Mouse (Mus musculus): ENCODE data around the gene Msh6. TPM values are rescaled to one million over a fixed set of nuclear protein-coding genes. Genes with fewer than 3 reads are reported as not detected.
A peak's percentile ranks its signal among the peaks of the same experiment; 100 is the strongest.
"Not testable (repeated sequence)": the region's sequence is repeated elsewhere in the genome, so short reads cannot be mapped to it uniquely, and the experiment has no call there.

Msh6 gene
- total RNA-seq, 1 experiment: 247 TPM

DNA sequence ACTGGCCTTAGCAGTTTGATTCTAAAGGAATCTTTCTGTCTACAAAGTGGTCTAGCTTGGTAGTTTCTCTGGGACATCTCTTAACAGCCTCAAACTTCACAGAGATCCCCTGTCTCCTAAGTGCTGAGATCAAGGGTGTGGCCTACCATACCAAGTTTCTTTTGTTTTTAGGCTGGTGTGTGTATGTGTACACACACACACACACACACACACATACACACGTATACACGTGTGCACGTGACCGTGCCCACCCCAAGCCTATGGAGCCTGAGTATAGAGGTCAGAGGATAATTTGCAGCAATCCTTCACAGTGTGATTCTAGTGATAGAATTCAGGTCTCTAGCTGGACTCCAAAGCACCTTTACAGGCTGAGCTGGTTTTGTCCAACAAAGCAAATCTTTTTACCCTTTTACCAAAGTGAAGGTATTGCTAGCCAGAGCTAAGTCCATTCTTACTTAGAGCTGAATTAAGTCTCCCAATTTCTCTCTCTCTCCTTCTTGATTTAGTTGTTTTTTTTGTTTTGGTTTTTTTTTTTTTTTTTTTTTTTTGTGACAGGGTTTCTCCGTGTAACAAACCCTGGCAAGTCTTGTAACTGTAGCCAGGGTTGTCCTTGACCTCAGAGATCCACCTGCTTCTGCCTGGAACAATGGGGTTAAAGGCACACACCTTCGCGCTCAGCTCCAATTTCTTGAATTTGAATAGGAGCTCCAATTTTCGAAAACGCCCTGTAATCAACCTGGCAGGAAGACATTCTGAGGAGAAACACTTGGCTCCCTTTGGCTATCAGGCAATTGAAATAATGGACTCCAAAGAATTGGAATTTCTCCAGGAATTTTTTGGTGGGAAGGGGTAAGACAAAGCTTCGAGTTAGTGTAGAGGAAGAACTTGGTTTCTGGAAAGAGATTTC, 1.3 kb upstream of the Msh6 start:
- Histone ChIP-seq H3K9me3 (ENCODE audit: control insufficient read depth, insufficient read depth, low read depth, low read length) (no peaks in the 10 kb centered on the region), H3K9ac (ENCODE audit: insufficient read depth, low read depth, low read length, poor library complexity, severe bottlenecking) (peak overlapping the region; percentile 87; the same call in 1 of the 2 replicates), H3K4me1 (ENCODE audit: control insufficient read depth in 2 of 2, insufficient read depth in 2 of 2, low read length in 2 of 2, poor library complexity in 1 of 2) (peaks cover 7 to 11% of the 10 kb centered on the region in 2 experiments; a peak in 3 of 4 replicates), H3K4me3 (ENCODE audit: insufficient read depth in 1 of 2, low read depth in 1 of 2, low read length in 2 of 2, poor library complexity in 1 of 2, severe bottlenecking in 1 of 2) (peak overlapping the region; percentile 75 to 99), H3K27ac (ENCODE audit: insufficient read depth, low read depth, low read length, poor library complexity, severe bottlenecking) (peak overlapping the region; percentile 98), H3K36me3 (ENCODE audit: control insufficient read depth, insufficient read depth, low read length, poor library complexity, severe bottlenecking) (peaks cover 13% of the 10 kb centered on the region)
- in situ Hi-C loops (cut with MboI; ENCODE audit: low sequenced_read_pairs in 2 of 2, unreplicated experiment in 2 of 2): no loop called here
- DNase-seq (ENCODE audit: low read depth, low spot score): peak; percentile 85
- TF ChIP-seq ZNF384 (IDR thresholded peaks at IDR 0.05; ENCODE audit: low read depth, low read length): peak; percentile 89
- peak; percentile 9; the same call in 1 of the 2 replicates for TF ChIP-seq CHD2 (IDR thresholded peaks at IDR 0.05; ENCODE audit: low read depth, low read length)
- TF ChIP-seq MAFK (IDR thresholded peaks at IDR 0.05; ENCODE audit: insufficient read depth, low read depth, low read length): 0 out of 2 replicates have a peak, but pooled peaks have one; percentile 13
- TF ChIP-seq HCFC1 (IDR thresholded peaks at IDR 0.05; ENCODE audit: borderline replicate concordance, insufficient read depth, low read length): no peak; the same call in 1 of the 2 replicates
- no peak for TF ChIP-seq ZC3H11A (IDR thresholded peaks at IDR 0.05; ENCODE audit: borderline replicate concordance, low read depth, low read length)

DNA sequence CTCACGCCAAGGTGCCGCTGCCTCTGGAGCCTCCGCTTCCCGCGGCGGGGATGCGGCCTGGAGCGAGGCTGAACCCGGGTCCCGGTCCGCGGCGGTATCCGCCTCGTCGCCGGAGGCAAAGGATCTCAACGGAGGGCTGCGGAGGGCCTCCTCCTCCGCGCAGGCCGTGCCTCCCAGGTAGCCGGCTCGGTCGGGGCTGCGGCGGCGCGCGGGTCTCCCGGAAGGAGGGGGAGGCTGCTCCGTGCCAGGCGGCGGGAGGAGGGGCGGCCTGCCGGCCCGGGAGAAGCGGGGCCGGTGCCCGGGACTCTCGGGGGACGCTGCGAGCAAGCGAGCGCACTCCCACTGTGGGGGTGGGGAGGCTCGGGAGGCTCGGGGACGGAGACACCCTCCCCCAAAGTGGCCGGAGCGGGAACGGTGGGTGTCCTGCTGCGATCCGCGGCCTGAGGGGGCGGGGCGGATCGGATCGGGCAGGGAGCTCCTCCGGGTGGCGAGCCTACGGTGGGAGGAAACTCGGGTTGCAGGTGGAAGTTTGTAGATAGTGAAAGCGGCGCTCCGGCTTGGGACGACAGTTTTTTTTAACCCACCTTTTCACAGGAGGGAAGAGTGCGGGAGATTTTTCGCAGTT, 479 bp downstream of the Msh6 start:
- Histone ChIP-seq H3K9me3 (ENCODE audit: control insufficient read depth, insufficient read depth, low read depth, low read length) (no peaks in the 10 kb centered on the region), H3K4me1 (ENCODE audit: control insufficient read depth in 2 of 2, insufficient read depth in 2 of 2, low read length in 2 of 2, poor library complexity in 1 of 2) (peaks cover 7 to 13% of the 10 kb centered on the region in 2 experiments; a peak in 3 of 4 replicates), H3K36me3 (ENCODE audit: control insufficient read depth, insufficient read depth, low read length, poor library complexity, severe bottlenecking) (peaks cover 17% of the 10 kb centered on the region), H3K9ac (ENCODE audit: insufficient read depth, low read depth, low read length, poor library complexity, severe bottlenecking) (peak overlapping the region; percentile 100), H3K27ac (ENCODE audit: insufficient read depth, low read depth, low read length, poor library complexity, severe bottlenecking) (peak overlapping the region; percentile 99), H3K4me3 (ENCODE audit: insufficient read depth in 1 of 2, low read depth in 1 of 2, low read length in 2 of 2, poor library complexity in 1 of 2, severe bottlenecking in 1 of 2) (peak overlapping the region; percentile 98 to 99)
- DNase-seq (ENCODE audit: low read depth, low spot score): no peak
- TF ChIP-seq MAFK (IDR thresholded peaks at IDR 0.05; ENCODE audit: insufficient read depth, low read depth, low read length) (no peak), ZNF384 (IDR thresholded peaks at IDR 0.05; ENCODE audit: low read depth, low read length) (no peak), CHD2 (IDR thresholded peaks at IDR 0.05; ENCODE audit: low read depth, low read length) (no peak), ZC3H11A (IDR thresholded peaks at IDR 0.05; ENCODE audit: borderline replicate concordance, low read depth, low read length) (no peak), HCFC1 (IDR thresholded peaks at IDR 0.05; ENCODE audit: borderline replicate concordance, insufficient read depth, low read length) (no peak)
- in situ Hi-C loops (cut with MboI; ENCODE audit: low sequenced_read_pairs in 2 of 2, unreplicated experiment in 2 of 2): no loop called here

DNA sequence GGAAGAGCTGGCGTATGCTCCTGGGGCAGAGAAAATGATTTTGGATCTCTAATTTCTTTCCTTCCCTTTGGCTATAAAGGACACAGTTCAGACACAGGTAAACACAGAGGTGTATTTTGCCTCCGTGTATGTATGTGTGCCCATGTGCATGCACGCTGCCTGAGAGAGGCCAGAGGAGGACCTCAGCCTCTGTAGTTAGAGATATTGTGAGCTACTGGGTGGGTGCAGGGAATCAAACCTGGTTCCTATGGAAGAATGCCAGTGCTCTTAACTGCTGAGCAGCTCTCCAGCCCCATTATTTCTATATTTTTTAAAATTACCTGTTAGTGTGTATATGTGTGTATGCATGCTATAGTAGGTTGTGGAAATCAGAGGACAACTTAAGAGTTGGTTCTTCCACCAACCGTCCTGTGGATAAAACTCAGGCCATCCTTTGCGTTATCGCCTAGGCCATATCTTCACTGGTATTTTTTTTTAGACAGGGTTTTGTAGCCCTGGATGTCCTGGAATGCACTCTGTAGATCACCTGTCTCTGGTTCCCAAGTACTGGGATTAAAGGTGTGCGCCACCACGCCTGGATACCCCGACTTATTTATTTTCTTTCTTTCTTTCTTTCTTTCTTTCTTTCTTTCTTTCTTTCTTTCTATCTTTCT, 1.4 kb downstream of the Msh6 start:
- Histone ChIP-seq H3K4me3 (ENCODE audit: insufficient read depth in 1 of 2, low read depth in 1 of 2, low read length in 2 of 2, poor library complexity in 1 of 2, severe bottlenecking in 1 of 2) (peak overlapping the region; percentile 98 to 99), H3K9me3 (ENCODE audit: control insufficient read depth, insufficient read depth, low read depth, low read length) (no peaks in the 10 kb centered on the region), H3K9ac (ENCODE audit: insufficient read depth, low read depth, low read length, poor library complexity, severe bottlenecking) (peak overlapping the region; percentile 100), H3K4me1 (ENCODE audit: control insufficient read depth in 2 of 2, insufficient read depth in 2 of 2, low read length in 2 of 2, poor library complexity in 1 of 2) (peaks cover 5 to 14% of the 10 kb centered on the region in 2 experiments; a peak in 3 of 4 replicates), H3K36me3 (ENCODE audit: control insufficient read depth, insufficient read depth, low read length, poor library complexity, severe bottlenecking) (peaks cover 23% of the 10 kb centered on the region), H3K27ac (ENCODE audit: insufficient read depth, low read depth, low read length, poor library complexity, severe bottlenecking) (peak overlapping the region; percentile 99; the same call in 1 of the 2 replicates)
- no peak for TF ChIP-seq HCFC1 (IDR thresholded peaks at IDR 0.05; ENCODE audit: borderline replicate concordance, insufficient read depth, low read length)
- TF ChIP-seq ZNF384 (IDR thresholded peaks at IDR 0.05; ENCODE audit: low read depth, low read length): no peak
- TF ChIP-seq CHD2 (IDR thresholded peaks at IDR 0.05; ENCODE audit: low read depth, low read length): no peak
- no peak for TF ChIP-seq ZC3H11A (IDR thresholded peaks at IDR 0.05; ENCODE audit: borderline replicate concordance, low read depth, low read length)
- no peak for TF ChIP-seq MAFK (IDR thresholded peaks at IDR 0.05; ENCODE audit: insufficient read depth, low read depth, low read length)
- no peak for DNase-seq (ENCODE audit: low read depth, low spot score)
- in situ Hi-C loops (cut with MboI; ENCODE audit: low sequenced_read_pairs in 2 of 2, unreplicated experiment in 2 of 2): no loop called here

DNA sequence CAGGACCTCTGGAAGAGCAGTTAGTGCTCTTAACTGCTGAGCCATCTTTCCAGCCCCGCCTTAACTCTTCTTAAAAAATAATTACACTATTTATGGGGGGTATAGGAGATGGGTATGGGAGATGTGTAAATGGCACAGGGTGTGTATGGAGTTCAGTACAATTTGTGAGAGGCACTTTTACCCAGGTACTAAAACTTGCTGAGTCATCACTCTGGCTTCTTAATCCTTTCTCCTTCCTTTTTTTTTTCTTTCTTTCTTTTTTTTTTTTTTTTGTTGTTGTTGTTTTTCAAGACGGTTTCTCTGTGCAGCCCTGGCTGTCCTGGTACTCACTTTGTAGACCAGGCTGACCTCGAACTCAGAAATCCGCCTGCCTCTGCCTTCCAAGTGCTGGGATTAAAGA, 2.1 kb downstream of the Msh6 start:
- H3K9me3 ChIP-seq (ENCODE audit: control insufficient read depth, insufficient read depth, low read depth, low read length); H3K4me1 ChIP-seq (ENCODE audit: control insufficient read depth in 2 of 2, insufficient read depth in 2 of 2, low read length in 2 of 2, poor library complexity in 1 of 2); DNase-seq (ENCODE audit: low read depth, low spot score); in situ Hi-C loops (cut with MboI; ENCODE audit: low sequenced_read_pairs in 2 of 2, unreplicated experiment in 2 of 2): not testable (repeated sequence)
- peaks cover 28% of the 10 kb centered on the region for H3K36me3 ChIP-seq (ENCODE audit: control insufficient read depth, insufficient read depth, low read length, poor library complexity, severe bottlenecking)
- H3K4me3 ChIP-seq (ENCODE audit: insufficient read depth in 1 of 2, low read depth in 1 of 2, low read length in 2 of 2, poor library complexity in 1 of 2, severe bottlenecking in 1 of 2): peak overlapping the region; percentile 98 to 99; a peak in 3 of 4 replicates
- H3K27ac ChIP-seq (ENCODE audit: insufficient read depth, low read depth, low read length, poor library complexity, severe bottlenecking): peak overlapping the region; percentile 53; the same call in 1 of the 2 replicates
- TF ChIP-seq MAFK (IDR thresholded peaks at IDR 0.05; ENCODE audit: insufficient read depth, low read depth, low read length): peak; percentile 99
- peak overlapping the region; percentile 75; the same call in 1 of the 2 replicates for H3K9ac ChIP-seq (ENCODE audit: insufficient read depth, low read depth, low read length, poor library complexity, severe bottlenecking)

DNA sequence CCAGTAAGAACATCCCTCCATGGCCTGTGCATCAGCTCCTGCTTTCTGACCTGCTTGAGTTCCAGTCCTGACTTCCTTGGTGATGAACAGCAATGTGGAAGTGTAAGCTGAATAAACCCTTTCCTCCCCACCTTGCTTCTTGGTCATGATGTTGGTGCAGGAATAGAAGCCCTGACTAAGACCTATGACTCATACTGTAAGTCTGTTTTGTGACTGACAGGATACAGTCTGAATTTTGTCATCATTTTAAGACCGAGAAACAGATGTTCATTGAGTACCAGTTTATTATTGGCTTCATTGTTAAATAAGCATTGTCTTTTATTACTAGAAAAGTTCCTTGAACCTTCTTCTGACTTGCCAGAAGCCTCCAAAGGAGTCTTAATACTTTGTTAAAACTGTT, 4.8 kb downstream of the Msh6 start:
- H3K27ac ChIP-seq (ENCODE audit: insufficient read depth, low read depth, low read length, poor library complexity, severe bottlenecking); H3K9me3 ChIP-seq (ENCODE audit: control insufficient read depth, insufficient read depth, low read depth, low read length); in situ Hi-C loops (cut with MboI; ENCODE audit: low sequenced_read_pairs in 2 of 2, unreplicated experiment in 2 of 2); H3K4me3 ChIP-seq (ENCODE audit: insufficient read depth in 1 of 2, low read depth in 1 of 2, low read length in 2 of 2, poor library complexity in 1 of 2, severe bottlenecking in 1 of 2); H3K4me1 ChIP-seq (ENCODE audit: control insufficient read depth in 2 of 2, insufficient read depth in 2 of 2, low read length in 2 of 2, poor library complexity in 1 of 2); DNase-seq (ENCODE audit: low read depth, low spot score); H3K9ac ChIP-seq (ENCODE audit: insufficient read depth, low read depth, low read length, poor library complexity, severe bottlenecking): not testable (repeated sequence)
- peaks cover 51% of the 10 kb centered on the region for H3K36me3 ChIP-seq (ENCODE audit: control insufficient read depth, insufficient read depth, low read length, poor library complexity, severe bottlenecking)
